Mouse (Mus musculus): Measurements from ENCODE around the gene Fam117a. TPM values are rescaled to one million over a fixed set of nuclear protein-coding genes. Genes with fewer than 3 reads are reported as not detected.

The Fam117a gene
- 9.6 and 15.6 TPM in 2 replicates for polyA plus RNA-seq (2012; rRNA removed)

- peaks cover 5% of the 10 kb centered on the region for H3K4me1 ChIP-seq (ENCODE audit: control insufficient read depth, insufficient read depth, insufficient read length, low read length)
- H3K4me3 ChIP-seq (ENCODE audit: low read depth, low read length): peak within 1 kb of the TSS; percentile 71
- no peaks in the 10 kb centered on the region for H3K36me3 ChIP-seq (ENCODE audit: control insufficient read depth, insufficient read depth, low read length)
- H3K27me3 ChIP-seq (ENCODE audit: control insufficient read depth, insufficient read depth, low read length): no peaks in the 10 kb centered on the region
- under 1% methylated on average over 23 of the region's 27 CpGs for WGBS
- peak within 1 kb of the TSS; percentile 17 for H3K27ac ChIP-seq (ENCODE audit: insufficient read depth, low read depth, low read length)
- TF ChIP-seq CTCF (IDR thresholded peaks at IDR 0.05; ENCODE audit: extremely low read depth, insufficient read length, insufficient replicate concordance, low read depth, low read length) (no peak), POLR2A (IDR thresholded peaks at IDR 0.05; ENCODE audit: low read depth, low read length) (peak; percentile 78)
Measured at GRCm38 (mm10) chr11:95336568-95337128, at the start of gene Fam117a. Gene Fam117a (plus strand): TSS chr11:95337018.

- Histone ChIP-seq H3K27ac (ENCODE audit: insufficient read depth, low read depth, low read length) (no peak overlapping the region), H3K36me3 (ENCODE audit: control insufficient read depth, insufficient read depth, low read length) (peaks cover 54% of the 10 kb centered on the region), H3K4me1 (ENCODE audit: control insufficient read depth, insufficient read depth, insufficient read length, low read length) (no peaks in the 10 kb centered on the region), H3K4me3 (ENCODE audit: low read depth, low read length) (no peak overlapping the region), H3K27me3 (ENCODE audit: control insufficient read depth, insufficient read depth, low read length) (no peaks in the 10 kb centered on the region)
- TF ChIP-seq POLR2A (IDR thresholded peaks at IDR 0.05; ENCODE audit: low read depth, low read length) (no peak), CTCF (IDR thresholded peaks at IDR 0.05; ENCODE audit: extremely low read depth, insufficient read length, insufficient replicate concordance, low read depth, low read length) (no peak)
- WGBS: 81% methylated on average over 4 of the region's 4 CpGs
Measured at GRCm38 (mm10) chr11:95291998-95292397, 44.8 kb upstream of the Fam117a start.

- Histone ChIP-seq H3K36me3 (ENCODE audit: control insufficient read depth, insufficient read depth, low read length) (peaks cover 59% of the 10 kb centered on the region), H3K4me1 (ENCODE audit: control insufficient read depth, insufficient read depth, insufficient read length, low read length) (no peaks in the 10 kb centered on the region), H3K27me3 (ENCODE audit: control insufficient read depth, insufficient read depth, low read length) (no peaks in the 10 kb centered on the region), H3K27ac (ENCODE audit: insufficient read depth, low read depth, low read length) (peak overlapping the region; percentile 53), H3K4me3 (ENCODE audit: low read depth, low read length) (no peak overlapping the region)
- TF ChIP-seq POLR2A (IDR thresholded peaks at IDR 0.05; ENCODE audit: low read depth, low read length) (no peak), CTCF (IDR thresholded peaks at IDR 0.05; ENCODE audit: extremely low read depth, insufficient read length, insufficient replicate concordance, low read depth, low read length) (no peak)
- WGBS: 77% methylated on average over 8 of the region's 8 CpGs
Measured at GRCm38 (mm10) chr11:95293017-95293624, 43.7 kb upstream of the Fam117a start.

- peaks cover 55% of the 10 kb centered on the region for H3K36me3 ChIP-seq (ENCODE audit: control insufficient read depth, insufficient read depth, low read length)
- TF ChIP-seq CTCF (IDR thresholded peaks at IDR 0.05; ENCODE audit: extremely low read depth, insufficient read length, insufficient replicate concordance, low read depth, low read length) (no peak), POLR2A (IDR thresholded peaks at IDR 0.05; ENCODE audit: low read depth, low read length) (no peak)
Measured at GRCm38 (mm10) chr11:95295736-95296135, 41.1 kb upstream of the Fam117a start.

GRCm38 (mm10) chr11:95298146-95298545, 38.7 kb upstream of the Fam117a start:
- peaks cover 55% of the 10 kb centered on the region for H3K36me3 ChIP-seq (ENCODE audit: control insufficient read depth, insufficient read depth, low read length)
- H3K27me3 ChIP-seq (ENCODE audit: control insufficient read depth, insufficient read depth, low read length): no peaks in the 10 kb centered on the region
- whole genome bisulfite sequencing: 8% methylated on average over 2 of the region's 2 CpGs
- H3K4me3 ChIP-seq (ENCODE audit: low read depth, low read length): no peak overlapping the region
- TF ChIP-seq CTCF (IDR thresholded peaks at IDR 0.05; ENCODE audit: extremely low read depth, insufficient read length, insufficient replicate concordance, low read depth, low read length) (peak; percentile 95; the same call in 1 of the 2 replicates), POLR2A (IDR thresholded peaks at IDR 0.05; ENCODE audit: low read depth, low read length) (no peak)
- H3K27ac ChIP-seq (ENCODE audit: insufficient read depth, low read depth, low read length): no peak overlapping the region
- peaks cover 2% of the 10 kb centered on the region; the same call in 1 of the 2 replicates for H3K4me1 ChIP-seq (ENCODE audit: control insufficient read depth, insufficient read depth, insufficient read length, low read length)

More at GRCm38 (mm10) chr11:95295736-95296135, 41.1 kb upstream of the Fam117a start:
- Histone ChIP-seq H3K27me3 (ENCODE audit: control insufficient read depth, insufficient read depth, low read length) (no peaks in the 10 kb centered on the region), H3K27ac (ENCODE audit: insufficient read depth, low read depth, low read length) (no peak overlapping the region), H3K4me1 (ENCODE audit: control insufficient read depth, insufficient read depth, insufficient read length, low read length) (no peaks in the 10 kb centered on the region), H3K4me3 (ENCODE audit: low read depth, low read length) (no peak overlapping the region)
- 88% methylated on average over 13 of the region's 13 CpGs for WGBS

GRCm38 (mm10) chr11:95299886-95300285, 36.9 kb upstream of the Fam117a start:
- Histone ChIP-seq H3K27ac (ENCODE audit: insufficient read depth, low read depth, low read length) (no peak overlapping the region), H3K4me1 (ENCODE audit: control insufficient read depth, insufficient read depth, insufficient read length, low read length) (peaks cover 2% of the 10 kb centered on the region; the same call in 1 of the 2 replicates), H3K36me3 (ENCODE audit: control insufficient read depth, insufficient read depth, low read length) (peaks cover 55% of the 10 kb centered on the region), H3K4me3 (ENCODE audit: low read depth, low read length) (no peak overlapping the region), H3K27me3 (ENCODE audit: control insufficient read depth, insufficient read depth, low read length) (no peaks in the 10 kb centered on the region)
- TF ChIP-seq CTCF (IDR thresholded peaks at IDR 0.05; ENCODE audit: extremely low read depth, insufficient read length, insufficient replicate concordance, low read depth, low read length): no peak
- TF ChIP-seq POLR2A (IDR thresholded peaks at IDR 0.05; ENCODE audit: low read depth, low read length): no peak
- 86% methylated on average over 12 of the region's 12 CpGs for WGBS

GRCm38 (mm10) chr11:95301772-95302171, 35.0 kb upstream of the Fam117a start:
- peaks cover 54% of the 10 kb centered on the region for H3K36me3 ChIP-seq (ENCODE audit: control insufficient read depth, insufficient read depth, low read length)
- 43% methylated on average over 3 of the region's 3 CpGs for WGBS
- H3K27ac ChIP-seq (ENCODE audit: insufficient read depth, low read depth, low read length): peak overlapping the region; percentile 70

More at GRCm38 (mm10) chr11:95301772-95302171, 35.0 kb upstream of the Fam117a start:
- Histone ChIP-seq H3K27me3 (ENCODE audit: control insufficient read depth, insufficient read depth, low read length) (no peaks in the 10 kb centered on the region), H3K4me1 (ENCODE audit: control insufficient read depth, insufficient read depth, insufficient read length, low read length) (peaks cover 2% of the 10 kb centered on the region; the same call in 1 of the 2 replicates), H3K4me3 (ENCODE audit: low read depth, low read length) (no peak overlapping the region)
- TF ChIP-seq POLR2A (IDR thresholded peaks at IDR 0.05; ENCODE audit: low read depth, low read length): no peak
- no peak for TF ChIP-seq CTCF (IDR thresholded peaks at IDR 0.05; ENCODE audit: extremely low read depth, insufficient read length, insufficient replicate concordance, low read depth, low read length)

Measured in small intestine, adult 2 months (tissue).